Mouse (Mus musculus): Measurements from ENCODE around the gene Gm13696.

- TF ChIP-seq CTCF (IDR thresholded peaks at IDR 0.05; ENCODE audit: extremely low read depth, insufficient read length, insufficient replicate concordance, low read depth, low read length), result no peak
- no peak for TF ChIP-seq POLR2A (IDR thresholded peaks at IDR 0.05; ENCODE audit: low read depth, low read length)
Observed at GRCm38 (mm10) chr2:84008913-84009312, 36.0 kb downstream of the Gm13696 start.
